Mouse (Mus musculus): ENCODE results near the gene Prpf3.
A peak's percentile ranks its signal among the peaks of the same experiment; 100 is the strongest.
"Not testable (repeated sequence)": the region's sequence is repeated elsewhere in the genome, so short reads cannot be mapped to it uniquely, and the experiment has no call there.

Gene Prpf3

DNA sequence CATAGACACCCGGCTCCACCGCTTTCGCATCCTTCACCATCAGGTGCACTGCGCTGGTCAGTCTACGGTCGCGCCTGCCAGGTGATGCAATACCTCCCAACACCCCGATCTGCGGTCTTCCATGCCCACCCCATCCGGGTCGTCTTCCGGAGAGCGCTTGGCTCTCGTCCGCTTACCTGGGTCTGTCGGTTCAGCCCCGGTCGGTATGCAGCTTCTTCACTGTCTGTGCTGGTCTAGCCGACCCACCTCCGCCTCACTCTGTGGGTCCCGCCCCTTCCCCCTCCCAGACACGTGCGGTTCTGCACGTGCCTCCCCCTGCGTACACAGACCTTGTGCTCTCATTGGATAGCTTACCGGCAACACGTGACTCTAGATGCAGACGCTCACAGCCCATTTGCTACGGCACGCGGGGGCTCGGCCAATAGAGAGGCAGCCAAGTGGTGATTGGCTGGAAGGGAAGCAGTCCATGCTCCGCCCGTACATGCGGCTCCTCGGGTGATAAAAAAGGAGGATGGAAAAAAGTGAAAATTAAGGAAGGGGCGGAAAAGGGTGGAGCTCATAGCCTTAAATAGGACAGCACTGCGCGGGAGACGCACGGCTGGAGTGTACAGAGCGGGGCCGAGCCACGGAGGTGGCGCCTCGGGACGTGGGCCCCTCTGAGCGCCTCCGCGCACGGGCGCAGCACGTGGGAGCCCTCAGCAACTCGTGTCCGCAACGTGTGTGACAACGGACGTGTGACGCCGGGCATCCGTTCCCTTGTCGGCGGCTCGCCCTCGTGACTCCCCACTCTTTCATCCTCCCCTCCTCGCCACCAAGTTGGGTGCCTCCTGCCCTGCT lies 26.5 kb upstream of the Prpf3 start, which contains the start of gene Ciart:
Ciart (minus strand) TSS at position 273 of the 837 bp plus-strand sequence.
- peak; percentile 48 for DNase-seq (ENCODE audit: low read depth, low spot score)

DNA sequence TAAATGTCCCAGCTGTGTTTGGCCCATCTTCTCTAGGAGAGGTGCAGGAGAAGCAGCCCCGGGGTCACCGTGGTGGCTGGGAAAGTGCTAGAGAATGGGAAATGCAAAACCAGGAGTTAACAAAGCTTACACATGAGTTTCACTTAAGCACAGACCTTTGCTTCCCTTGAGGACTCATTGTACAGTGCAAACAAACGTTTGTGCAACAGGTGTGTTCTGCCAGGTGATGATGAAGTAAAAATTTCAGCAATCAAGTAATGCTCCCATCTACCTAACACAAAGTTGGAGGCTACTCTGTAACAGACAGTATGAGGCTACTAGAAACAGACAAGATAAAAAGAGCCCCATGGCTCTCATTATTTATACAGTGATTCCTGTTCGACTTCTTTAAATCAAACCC lies 23.4 kb upstream of the Prpf3 start:
- DNase-seq (ENCODE audit: low read depth, low spot score) = no peak

DNA sequence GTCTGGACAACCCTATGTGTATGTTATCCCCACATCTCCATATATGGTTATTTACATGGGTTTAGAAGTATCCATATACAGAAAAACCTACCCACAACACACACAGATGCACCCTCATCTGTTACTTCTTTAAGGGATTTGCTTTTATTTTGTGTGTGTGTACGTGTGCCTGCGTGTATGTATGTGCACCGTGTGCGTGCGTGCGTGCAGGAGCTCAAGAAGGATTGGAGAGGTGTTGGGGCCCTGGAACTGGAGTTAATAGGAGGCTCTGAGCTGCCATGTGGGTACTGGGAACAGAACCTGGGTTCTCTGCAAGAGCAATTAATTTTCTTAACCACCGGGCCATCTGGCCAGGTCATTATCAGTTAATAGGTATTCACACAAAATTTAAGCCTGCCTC lies 16.4 kb upstream of the Prpf3 start:
- no peak for DNase-seq (ENCODE audit: low read depth, low spot score)

DNA sequence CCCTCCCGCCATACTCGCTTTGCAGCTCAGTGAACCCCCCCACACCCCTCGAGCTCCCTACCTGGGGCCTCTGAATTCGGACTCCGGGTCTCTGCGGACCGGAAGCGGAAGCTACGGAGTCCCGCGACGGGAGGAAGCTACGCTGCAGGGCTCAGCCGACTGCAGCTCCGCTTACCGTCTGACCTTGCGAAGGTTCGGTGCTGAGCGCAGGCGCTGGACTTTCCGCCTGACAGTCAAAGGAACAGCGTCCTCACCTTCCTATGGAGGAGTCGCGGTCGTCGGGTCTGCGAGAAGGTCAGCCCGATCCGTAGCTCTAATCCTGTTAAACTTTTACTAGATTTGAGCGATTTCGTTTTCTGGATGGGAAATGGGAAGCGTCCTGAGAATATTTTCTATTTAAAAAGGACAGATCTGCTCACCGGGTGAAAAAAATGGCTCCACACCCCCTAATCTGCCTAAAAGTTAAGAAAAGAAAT lies 15.7 kb upstream of the Prpf3 start, which contains the start of gene Mrps21:
Mrps21 (minus strand) TSS at position 128 of the 476 bp plus-strand sequence.
- peak; percentile 63 for DNase-seq (ENCODE audit: low read depth, low spot score)

DNA sequence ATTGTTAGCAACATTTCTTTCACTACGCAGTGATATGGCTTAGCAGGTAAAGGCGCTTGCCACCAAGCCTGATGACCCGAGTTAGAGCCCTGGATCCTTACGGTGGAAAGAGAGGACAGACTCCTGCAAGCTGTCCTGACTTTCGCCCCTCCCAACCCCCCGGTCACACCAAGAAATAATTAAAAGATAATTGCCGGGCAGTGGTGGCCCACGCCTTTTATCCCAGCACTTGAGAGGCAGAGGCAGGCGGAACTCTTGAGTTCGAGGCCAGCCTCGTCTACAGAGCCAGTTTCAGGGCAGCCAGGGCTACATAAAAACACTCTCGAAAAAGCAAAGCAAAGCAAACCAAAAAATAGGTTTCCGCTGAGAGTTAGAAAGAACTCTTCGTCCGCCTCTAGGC lies 15.3 kb upstream of the Prpf3 start:
- no peak for DNase-seq (ENCODE audit: low read depth, low spot score)

DNA sequence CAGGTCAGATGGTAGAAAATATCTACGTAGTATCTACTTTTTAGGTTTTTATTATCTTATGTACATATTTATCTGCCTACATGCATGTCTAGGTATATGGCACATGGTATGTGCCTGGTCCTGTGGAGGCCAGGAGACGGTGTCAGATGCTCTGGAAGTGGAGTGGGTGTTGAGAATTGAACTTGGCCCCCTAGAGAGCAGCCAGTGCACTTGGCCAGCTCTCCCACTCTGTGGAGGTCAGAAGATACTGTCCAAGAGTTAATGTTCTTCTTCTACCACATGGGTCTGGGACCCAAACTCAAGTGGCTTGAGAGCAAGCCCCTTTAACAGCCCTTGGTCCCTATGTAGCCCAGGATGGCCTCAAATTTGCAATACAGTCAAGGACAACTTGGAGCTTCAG lies 11.7 kb upstream of the Prpf3 start:
- no peak for DNase-seq (ENCODE audit: low read depth, low spot score)

DNA sequence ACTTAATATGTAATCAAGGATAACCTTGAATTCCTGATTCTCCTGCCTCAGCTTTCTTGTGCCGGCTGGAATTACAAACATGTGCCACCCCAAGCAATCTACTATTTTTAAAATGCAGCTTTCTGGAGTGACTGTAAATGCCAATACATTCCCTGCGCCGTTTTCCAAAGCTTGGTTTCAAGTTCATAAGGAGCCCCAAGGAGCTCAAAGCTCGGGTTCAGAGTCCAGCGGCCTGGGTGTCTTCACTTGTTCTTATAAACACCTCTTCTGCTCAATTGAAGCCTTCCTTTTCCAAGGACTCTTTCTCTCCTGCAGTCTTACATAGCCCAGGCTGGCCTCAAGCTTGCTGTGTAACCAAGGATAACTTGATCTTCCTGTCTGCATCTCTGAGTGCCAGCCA lies 10.4 kb upstream of the Prpf3 start:
- no peak for DNase-seq (ENCODE audit: low read depth, low spot score)

DNA sequence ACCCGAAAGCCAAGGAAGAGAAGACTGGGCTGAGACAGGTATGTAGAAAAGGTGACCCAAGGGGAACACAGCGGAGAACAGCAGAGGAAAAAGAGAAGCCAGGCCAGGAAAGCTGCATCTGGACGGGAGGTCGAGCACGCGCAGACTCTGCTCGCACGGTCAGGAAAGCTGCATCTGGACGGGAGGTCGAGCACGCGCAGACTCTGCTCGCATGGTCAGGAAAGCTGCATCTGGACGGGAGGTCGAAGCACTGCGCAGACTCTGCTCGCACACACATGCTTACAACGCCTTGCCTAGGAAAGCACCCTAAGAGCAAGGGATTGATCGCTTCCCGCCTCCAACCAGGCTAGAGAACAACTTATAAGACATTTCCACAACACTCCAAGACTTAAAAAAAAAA lies 9.9 kb upstream of the Prpf3 start:
- DNase-seq (ENCODE audit: low read depth, low spot score) = no peak

DNA sequence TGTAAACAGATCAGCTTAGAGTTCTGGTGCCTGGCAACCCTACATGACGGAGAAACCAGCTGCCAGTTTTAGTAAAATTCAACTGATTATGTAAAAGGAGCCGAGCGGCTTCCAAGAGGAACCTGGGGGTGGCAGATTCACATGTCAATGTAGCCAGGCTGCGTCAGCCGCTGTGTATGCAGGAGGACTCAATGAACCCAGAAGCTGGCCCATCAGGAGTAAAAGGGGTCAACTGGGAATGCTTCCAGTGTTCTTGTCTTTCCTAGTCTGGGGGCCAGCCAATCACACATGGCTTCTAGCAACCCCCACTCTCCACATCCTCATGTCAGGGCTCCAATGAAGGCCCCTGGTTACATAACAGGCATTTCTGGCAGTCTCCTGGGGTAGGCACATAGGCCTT lies 9.4 kb upstream of the Prpf3 start:
- DNase-seq (ENCODE audit: low read depth, low spot score) = no peak

DNA sequence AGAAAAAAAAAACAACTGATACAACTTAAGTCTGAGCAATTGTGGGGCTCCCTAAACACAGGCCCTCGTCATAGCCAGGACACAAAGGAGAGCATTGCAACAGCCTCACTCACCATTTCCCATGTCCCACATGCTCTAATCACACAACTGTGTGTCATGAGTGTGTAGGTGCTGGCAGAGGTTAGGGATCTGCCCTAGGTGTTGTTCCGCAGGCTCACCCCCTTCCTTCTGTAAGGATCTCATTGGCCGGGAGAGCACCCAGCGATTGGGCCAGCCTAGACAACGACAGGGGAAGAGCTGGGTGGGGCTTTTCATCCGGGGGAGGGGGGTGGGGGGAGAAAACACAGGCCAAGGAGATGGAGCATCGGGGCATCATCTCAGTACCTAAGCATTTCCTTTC lies 7.9 kb upstream of the Prpf3 start:
- DNase-seq (ENCODE audit: low read depth, low spot score) = no peak

DNA sequence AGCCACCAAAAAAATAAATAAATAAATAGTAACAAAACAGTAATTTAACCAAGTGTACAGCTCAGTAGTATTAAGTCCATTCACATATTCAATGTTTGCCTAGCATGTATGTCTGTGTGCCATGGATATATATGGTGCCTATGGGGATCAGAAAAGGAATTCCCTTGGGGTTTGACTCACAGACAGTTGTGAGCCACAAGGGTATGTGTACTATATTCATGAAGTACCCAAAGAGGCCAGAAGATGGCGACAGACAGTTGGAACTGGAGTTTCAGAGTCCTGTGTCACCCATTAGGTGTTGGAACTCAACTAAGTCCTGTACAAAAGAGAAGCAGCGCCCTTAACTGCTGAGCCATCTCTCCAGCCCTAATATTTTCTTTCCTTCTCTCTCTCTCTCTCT lies 6.1 kb upstream of the Prpf3 start:
- DNase-seq (ENCODE audit: low read depth, low spot score) = peak; percentile 75

DNA sequence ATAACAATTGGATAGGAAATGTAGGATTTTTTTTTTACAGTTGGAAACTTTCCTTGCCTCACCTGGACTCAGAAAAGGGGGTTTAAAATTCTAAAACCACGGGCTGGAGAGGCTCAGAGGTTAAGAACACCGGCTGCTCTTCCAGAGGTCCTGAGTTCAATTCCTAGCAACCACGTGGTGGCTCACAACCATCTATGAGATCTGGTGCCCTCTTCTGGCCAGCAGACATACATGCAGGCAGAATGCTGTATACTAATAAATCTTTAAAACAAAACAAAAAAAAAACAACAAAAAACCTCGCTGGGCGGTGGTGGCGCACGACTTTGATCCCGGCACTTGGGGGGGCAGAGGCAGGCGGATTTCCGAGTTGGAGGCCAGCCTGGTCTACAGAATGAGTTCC lies 5.5 kb upstream of the Prpf3 start:
- DNase-seq (ENCODE audit: low read depth, low spot score) = no peak

DNA sequence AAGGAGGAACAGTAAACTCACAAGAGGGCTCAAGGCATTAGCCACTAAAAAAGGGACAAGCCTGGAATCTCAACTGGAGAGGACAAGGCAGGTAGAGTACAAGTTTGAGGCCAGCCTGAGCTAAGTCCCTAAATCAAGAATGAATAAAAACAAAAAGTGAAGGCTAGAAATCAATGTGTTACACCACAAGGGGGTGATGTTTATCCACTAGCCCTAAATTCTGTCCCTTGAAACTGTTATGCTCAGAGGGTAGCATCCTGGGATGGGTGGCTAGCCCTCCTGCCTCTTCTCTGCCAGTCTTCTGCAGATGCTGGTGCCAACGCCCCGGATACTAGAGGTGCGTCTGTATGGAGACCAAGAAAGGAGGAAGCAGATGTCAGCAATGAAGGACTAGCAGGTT lies 4.6 kb upstream of the Prpf3 start:
- no peak for DNase-seq (ENCODE audit: low read depth, low spot score)

DNA sequence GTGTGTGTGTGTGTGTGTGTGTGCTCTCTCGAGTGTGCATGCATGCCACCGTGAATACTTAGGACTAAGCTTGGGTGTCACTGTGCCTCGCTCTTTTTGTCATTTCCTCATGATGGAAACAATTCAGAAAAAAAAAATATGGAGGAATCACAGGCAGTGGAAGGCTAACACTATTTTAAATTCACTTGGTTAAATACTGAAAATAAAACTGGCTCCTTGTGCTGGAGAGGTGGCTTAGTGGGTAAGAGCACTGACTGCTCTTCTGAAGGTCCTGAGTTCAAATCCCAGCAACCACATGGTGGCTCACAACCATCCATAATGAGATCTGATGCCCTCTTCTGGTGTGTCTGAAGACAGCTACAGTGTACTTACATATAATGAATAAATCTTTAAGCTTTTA lies 2.6 kb upstream of the Prpf3 start:
- DNase-seq (ENCODE audit: low read depth, low spot score) = not testable (repeated sequence)

DNA sequence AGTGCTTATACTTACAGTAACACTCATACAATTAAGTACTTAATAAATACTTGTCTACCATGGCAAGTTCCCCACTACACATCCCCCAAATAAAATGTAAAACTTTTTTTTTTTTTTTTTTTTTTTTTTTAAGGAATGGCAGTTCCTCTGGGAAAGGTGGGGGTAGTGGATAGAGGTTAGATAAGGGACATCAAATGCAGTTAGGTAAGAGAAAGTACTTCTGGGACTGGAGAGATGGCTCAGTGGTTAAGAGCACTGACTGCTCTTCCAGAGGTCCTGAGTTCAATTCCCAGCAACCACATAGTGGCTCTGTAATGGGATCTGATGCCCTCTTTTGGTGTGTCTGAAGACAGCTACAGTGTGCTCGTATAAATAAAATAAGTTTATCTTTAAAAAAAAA lies 1.4 kb upstream of the Prpf3 start:
- DNase-seq (ENCODE audit: low read depth, low spot score) = not testable (repeated sequence)

DNA sequence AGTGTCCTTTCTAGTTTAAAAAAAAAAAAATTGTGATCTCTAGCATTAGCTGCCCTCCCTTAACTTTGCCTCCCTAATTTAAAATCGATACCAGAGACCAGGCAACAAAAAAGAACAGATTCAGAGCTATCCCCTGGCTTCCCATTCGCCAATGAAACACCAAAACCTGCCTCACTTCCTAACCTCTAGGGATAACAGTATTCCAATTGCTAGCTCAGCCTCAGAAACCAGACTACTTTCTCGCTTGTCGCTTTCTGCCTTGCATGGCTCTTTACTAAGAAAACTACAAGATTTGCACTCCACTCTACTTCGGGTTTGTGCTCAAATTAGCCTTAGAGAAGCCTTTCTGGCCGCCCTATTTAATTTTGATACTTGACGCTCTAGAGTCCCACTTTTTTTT lies 430 bp upstream of the Prpf3 start:
- DNase-seq (ENCODE audit: low read depth, low spot score) = no peak

DNA sequence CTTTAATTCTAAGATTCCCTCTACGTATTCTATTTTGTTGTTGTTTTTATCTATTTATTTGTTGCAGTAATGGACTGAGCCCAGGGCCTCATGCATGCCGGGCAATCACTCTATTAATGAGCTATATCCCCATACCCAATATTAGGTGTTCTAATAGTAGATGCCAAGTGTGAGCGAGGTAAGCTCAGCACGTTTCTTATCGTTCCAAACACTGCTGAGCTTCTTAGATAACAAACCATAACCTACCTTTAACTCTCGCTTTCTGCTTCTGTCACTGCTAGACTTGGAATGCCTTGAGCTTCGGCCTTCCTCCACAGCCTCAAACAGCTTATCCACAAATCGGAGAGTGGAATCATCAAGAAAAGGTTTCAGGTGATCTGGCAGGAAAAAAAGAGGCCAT lies 4.4 kb downstream of the Prpf3 start:
- DNase-seq (ENCODE audit: low read depth, low spot score) = no peak

DNA sequence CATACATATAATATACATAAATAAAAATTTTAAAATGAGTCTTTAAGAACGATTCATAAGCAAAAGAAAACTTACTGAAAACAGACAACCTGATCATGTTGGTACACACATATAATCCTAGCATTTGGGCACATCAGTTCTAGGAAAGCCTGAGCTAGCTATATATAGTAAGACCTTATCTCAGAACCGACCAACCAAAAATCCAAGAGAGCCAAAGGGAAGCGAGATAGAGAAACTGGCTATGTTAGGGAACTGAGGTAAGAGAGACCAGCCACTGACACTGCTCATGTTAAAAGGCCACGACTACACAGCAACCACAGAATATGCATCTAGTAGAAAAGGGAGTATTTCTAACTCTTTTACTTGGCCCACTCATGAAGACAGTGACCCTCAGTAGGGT lies 5.1 kb downstream of the Prpf3 start:
- DNase-seq (ENCODE audit: low read depth, low spot score) = no peak

DNA sequence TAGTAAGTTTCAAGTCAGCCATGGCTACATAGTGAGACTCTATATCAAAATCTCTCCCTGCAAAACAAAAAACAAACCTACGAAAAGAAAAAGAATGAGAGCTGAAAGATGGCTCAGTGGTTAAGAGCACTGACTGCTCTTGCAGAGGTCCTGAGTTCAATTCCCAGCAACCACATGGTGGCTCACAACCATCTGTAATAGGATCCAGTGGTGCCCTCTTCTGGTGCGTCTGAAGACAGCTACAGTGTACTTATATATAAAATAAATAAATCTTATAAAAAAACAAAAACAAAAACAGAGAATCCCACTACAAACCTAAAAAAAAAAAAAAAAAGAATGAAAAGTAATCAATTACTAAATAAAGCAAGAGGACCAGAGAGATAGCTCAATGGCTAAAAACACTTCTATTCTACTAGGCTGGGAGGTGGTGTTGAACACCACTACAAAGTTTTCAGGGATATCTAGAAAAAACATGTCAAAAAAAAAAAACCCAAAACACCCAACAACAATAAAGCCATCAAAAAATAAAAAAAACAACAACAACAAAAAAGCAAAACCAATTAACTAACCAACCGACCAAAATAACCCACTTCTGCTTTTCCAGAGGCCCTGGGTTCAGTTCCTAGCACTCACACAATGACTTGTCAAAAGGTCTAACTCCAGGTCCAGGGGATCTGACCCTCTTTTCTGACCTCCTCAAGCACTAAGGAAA lies 13.0 kb downstream of the Prpf3 start:
- DNase-seq (ENCODE audit: low read depth, low spot score) = no peak

DNA sequence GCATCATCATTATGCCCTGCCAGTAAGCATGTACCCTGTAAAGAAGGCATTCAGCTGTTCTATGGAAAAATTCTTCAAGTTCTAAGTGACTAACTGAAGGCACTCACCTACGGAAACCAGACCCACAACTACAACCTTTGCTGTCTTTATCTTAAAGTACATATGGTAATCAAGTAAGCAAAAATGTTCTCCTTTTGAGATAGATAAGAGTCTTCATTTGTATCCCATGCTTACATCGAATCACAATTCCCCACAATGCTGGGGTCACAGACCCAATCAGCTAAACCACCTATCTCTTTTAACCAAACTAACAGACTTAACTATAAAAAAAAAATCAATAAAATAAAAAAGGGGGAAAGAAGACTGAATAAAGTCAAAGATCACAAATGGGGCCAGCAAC lies 16.4 kb downstream of the Prpf3 start:
- no peak for DNase-seq (ENCODE audit: low read depth, low spot score)

DNA sequence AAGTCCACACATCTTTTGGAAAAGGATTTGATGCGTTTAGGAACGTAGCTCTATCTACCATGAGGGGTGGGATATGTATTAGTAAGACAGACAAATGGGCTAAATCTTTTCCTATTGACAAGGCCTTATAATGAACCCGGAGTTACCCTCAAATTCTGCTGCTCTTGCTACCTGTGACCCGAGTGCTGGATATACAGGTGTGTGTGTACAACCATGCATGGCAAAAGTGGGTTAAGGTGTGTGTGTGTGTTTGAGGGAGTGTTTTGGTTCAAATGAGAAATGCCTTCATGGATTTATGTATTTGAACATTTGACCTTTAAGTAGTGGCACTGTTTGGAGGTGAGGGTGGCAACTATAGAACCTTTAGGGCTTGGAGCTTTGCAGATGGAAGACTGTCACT lies 26.6 kb downstream of the Prpf3 start:
- no peak for DNase-seq (ENCODE audit: low read depth, low spot score)

DNA sequence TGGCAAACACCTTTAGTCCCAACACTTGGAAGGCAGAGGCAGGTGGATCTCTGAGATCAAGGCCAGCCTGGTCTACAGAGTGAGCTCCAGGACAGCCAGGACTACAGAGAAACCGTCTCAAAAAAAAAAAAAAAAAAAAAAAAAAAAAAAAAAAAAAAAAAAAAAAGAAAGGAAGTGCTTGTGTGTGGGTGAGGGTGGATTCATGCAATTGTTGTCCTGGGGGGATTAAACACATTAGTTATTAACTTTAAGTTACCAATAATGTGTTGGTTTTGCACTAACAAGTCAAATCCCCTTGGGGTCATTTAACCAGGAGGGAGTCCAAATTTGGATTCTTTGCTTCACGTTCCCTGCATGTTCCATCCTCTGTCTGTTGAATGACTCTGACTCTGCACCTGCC lies 29.4 kb downstream of the Prpf3 start:
- no peak for DNase-seq (ENCODE audit: low read depth, low spot score)

Measured in c-Kit-negative CD71-positive TER-119-positive erythroid progenitor cells, embryonic 14.5 days (primary cell).